Mouse (Mus musculus) spleen, adult 18-20 months (tissue): ENCODE data around the gene Olfr56.
"Not testable (repeated sequence)": the region's sequence is repeated elsewhere in the genome, so short reads cannot be mapped to it uniquely, and the experiment has no call there.

Experiments
- DNase-seq, 2 experiments: peaks; one replicate each; pipeline ENCODE4 v3.0.0; 2022; ENCODE audit warnings: mixed read lengths in 2 of 2

Gene Olfr56

DNA sequence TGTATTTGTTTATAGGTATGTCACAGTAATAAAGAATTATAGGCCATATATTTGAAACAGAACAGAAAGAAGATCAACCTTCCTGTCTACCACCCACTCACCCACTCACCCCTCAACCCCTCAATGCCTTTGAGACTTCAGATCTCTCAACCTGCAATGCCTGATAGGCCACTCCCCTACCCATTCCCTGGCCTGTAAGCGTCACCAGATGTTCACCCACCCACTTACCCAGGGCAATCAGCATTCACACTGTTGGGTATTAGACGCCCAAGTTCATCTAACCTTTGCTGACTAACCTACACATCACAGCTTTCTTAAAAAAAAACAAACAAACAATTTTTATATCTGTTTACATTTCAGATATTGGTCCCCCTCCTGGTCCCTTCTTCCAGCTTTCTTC, 83.2 kb downstream of the Olfr56 start:
- DNase-seq = peak in 1 of 2 experiments; percentile 1

DNA sequence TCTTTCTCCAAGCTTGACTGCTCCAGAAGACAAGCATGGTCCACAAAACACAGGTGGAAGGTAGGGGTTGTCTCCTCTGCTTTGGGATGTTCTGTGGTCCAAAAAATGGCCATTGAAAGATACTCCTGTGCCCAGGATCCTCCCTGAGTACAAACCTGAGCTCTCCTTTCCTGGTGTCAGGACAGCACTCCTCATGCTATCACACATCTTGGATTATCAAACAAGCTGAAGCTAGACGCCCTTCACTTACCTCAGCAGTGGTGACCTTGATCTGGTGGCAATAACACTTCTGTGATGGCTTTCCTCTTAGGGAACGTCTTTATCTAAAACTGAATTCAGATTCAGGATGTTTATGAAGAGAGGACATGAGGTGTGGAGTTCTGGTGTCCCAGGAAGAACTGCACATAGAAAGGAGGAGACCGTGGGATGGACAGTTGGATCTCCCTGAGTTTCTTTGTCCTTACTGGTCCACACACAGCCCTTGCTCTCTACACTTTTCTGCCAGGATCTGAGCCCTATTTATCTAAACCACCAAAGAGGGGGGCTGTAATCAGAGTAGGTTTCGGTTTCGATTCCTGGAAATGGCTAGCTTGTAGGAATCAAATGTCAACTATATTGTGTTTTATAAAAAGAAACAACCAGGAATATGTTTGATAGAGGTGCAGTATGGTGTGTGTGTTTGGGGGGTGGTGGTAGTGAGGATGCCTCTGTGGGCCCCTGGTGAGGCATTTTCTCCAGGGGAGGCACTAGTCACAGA, 85.2 kb downstream of the Olfr56 start, which contains the start of gene Tgtp2:
Gene Tgtp2, minus strand, starts transcription at position 494 of the 757 bp plus-strand sequence.
- not testable (repeated sequence) for DNase-seq

DNA sequence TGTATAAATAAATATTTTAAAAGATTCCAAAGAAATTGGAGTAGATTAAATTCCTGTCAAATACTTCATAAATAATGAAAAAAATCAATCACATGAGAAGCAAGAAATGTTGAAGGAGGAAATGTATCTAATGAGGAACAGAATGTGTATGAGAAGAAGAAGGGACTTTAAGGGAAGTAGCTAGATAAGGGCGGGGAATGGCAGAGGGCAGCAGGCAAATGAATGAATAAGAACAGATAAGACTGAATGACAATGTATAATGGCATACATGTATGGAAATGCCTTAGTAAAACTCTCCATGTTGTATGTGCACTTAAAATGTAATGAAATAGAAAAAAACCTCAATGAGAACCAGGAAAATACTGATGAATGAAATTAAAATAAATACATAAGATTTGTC, 89.7 kb downstream of the Olfr56 start:
- no peak for DNase-seq

DNA sequence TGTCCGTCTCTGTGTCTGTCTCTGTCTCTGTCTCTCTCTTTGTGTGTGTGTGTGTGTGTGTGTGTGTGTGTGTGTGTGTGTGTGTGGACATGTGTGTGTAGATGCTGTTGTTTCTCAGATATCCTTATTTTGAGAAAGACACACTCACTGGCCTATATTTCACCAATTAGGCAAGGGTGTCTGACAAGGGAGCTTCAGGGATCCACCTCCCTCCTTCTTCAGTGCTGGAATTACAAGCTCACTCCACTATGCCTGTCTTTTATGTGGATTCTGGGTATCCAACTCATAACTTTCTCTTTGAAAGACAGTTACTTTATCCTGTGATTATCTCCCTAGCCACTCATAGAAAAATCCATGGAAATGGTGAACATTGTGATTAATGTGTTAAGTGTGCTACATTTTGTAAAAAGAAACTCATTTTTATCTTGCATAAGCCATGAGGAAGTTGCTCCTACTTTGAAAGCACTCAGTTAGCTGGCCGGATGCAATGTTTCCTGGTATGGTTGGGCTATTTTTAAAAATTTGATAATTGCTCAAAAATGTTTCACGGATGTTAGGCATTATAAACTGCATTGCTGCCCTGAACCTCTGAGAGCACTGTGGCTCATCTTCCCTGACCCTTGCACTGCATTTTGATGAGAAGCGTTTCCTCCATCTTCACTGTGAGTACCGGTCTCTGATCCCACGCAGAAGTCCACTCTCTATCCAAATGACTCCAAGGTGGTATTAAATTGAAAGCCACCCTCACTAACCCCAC, 97.5 kb downstream of the Olfr56 start, which contains the start of gene Ifi47:
Gene Ifi47, plus strand, starts transcription at position 587 of the 757 bp plus-strand sequence.
- DNase-seq = not testable (repeated sequence)

DNA sequence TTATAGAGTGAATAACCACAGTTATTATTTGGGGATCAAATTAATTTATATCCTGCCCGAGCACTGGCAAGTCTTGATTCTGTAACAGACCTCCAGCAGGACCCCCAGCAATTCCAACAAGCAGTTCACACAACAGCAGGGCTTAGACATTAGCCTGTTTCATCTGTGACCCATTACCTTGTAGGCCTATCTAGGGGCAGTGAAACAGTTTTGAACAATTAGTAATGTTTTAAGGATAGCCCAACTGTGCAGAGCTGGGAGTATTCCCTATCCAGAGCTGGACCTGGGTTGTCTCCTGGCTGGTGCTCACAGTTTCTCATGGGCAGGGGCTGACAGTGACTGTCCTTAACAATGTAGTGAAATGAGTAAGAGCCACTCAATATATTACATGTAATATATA, 98.3 kb downstream of the Olfr56 start:
- DNase-seq = no peak

DNA sequence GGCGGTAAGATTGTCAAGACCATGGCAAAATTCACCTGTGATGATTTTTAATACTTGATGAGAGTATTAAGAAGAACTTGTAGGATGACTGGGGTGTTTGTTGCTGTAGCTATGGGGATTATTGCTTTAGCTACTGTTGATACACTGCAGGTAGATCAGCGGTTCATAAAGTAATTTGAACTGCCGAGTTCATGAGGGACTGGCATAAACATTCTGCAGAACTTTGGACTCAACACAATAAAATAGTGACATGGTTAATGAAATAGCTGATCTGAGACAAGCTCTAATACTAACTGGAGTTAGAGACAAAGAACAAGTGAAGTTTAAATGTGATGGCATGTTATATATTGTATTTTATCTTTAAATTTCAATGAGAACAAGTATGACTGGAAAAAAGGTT, 100.0 kb downstream of the Olfr56 start:
- no peak for DNase-seq

DNA sequence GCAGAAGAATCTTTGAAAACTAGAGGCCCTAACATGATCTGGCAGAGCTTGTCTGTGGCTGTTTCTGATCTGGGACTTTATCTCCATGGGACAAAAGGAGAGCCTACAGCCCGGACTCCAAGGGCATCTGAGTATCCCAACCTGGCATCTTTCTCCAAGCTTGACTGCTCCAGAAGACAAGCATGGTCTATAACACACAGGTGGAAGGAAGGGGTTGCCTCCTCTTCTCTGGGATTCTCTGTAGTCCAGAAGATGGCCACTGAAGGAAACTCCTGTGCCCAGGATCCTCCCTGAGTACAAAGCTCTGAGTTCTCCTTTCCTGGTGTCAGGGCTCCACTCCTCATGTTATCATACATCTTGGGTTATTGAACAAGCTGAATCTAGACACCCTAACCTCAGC, 101.9 kb downstream of the Olfr56 start:
- peak in 1 of 2 experiments; percentile 12 for DNase-seq

DNA sequence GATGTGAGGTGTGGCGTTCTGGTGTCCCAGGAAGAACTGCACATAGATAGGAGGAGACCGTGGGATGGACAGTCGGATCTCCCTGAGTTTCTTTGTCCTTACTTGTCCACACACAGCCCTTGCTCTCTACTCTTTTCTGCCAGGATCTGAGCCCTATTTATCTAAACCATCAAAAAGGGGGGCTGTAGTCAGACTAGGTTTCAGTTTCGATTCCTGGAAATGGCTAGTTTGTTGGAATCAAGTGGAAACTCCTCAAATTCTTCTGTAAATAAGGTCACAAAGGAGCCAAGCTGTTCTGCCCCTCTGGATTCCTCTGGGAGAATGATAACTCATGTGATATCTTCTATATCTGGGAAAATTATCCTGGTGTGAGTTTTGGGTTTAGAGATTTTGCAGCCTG, 102.7 kb downstream of the Olfr56 start:
- DNase-seq = peak in 1 of 2 experiments; percentile 3

DNA sequence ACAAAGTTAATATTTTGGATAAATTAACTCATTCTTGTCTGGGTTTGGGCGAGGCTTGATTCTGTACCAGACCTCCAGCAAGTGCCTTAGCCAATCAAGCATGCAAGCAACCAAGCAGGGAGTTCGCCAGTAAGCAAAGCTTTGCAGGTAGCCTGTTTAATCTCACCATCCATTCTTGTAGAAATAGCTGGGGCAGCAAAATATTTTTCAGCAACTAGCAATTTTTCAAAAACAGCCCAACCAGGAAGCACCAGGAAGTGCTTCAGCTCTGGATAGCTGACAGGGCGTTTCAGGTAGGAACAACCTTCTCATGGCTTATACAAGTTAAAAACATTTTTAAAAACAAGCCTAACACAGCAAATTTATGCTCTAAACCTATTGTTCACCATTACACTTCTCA, 103.2 kb downstream of the Olfr56 start:
- DNase-seq = peak in 1 of 2 experiments; percentile 2

DNA sequence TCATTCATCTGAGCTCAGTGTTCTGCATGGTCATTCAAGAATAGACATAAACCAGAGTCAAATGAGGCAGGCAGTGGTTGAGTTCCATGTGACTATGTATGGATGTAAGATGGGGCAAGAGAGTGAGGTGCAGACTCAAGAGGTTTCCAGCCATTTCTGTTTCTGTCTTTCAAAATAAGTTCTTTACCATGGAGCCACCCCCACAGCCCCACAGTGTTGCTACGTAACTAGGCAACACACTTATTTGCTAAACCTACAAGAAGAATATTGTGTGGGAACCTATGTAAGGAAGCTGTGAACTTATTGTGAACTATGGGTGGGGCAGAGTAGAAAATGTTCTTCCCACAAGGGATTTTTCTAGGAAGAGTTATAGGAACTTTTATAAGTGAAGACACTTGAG, 104.5 kb downstream of the Olfr56 start:
- no peak for DNase-seq

DNA sequence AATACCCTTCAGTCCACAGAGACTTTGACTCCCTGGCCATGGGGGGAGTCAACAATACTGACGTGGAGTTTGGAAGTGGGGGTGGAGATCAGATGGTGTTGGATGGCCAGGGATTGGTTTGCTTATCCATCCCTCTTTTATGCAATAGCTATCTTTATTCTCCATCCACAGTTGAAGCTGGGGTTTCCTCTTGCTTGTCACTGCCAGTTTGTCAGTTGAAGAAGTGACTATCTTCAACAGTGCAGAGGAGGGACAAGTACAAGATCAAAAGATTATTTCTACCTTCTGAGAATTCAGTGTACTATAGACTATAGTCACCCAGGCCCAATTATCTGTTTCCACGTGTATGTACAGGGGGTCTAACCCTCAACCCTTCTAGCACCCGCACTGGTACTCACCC, 105.1 kb downstream of the Olfr56 start:
- DNase-seq = no peak

DNA sequence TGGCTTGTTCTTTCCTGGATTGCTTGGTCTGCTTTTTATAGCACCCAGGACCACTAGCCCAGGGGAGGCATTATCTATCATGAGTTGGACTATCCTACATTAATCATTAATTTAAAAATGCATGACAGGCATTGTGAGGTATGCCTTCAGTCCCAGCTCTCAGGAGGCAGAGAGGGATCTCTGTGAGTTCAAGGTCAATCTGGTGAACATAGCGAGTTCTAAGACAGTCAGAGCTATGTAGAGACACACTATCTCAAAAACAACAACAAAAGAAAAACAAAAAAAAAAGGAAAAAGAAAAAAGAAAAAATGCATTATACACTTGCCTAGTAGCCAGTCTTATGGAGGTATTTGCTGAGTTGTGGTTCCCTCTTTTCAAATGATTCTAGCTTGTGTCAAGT, 105.7 kb downstream of the Olfr56 start:
- DNase-seq = no peak

DNA sequence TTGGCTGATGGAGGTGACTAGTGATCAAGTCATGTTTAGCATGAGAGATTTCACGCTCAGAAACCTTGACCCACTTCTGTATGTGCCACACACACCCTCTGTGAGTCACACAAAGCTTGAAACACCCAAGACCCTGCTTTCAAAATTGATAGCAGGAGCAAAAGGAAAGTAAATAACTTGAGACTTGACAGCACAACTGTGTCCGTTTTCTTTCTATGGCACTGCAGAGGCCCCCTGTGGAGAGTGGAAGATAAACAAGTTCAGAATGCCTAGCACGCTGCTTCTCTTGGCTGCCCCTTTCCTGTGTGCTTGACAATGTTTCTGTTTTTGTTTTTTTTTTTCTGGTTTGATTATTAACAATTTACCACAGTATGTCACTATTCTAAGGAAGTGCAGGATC, 106.2 kb downstream of the Olfr56 start:
- DNase-seq = peak in 1 of 2 experiments; percentile 30

DNA sequence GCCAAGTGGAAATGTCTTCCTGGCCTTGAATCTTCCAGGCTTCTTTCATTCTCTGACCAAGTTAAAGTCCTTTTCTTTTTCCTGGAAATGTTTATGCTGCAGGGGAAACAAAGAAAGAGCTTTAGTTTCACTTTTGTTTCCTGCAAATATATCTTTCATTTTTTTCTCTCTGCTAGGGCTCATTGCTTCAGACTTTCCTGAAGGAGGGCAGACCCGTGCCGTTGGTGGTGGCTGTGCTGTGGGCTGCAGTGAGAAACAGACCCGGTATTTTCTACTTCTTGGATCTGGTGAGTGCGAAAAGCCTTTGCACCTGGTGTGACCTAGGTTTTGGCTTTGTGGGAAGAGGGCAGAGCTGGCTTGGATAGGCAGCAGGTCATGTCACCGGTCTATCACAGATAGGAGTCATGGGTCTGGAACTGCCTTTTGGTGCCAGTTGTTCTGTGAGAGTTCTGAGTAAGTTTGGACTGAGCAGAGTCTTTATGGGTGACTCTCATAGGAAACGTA, 108.2 kb downstream of the Olfr56 start:
- DNase-seq = peak in 1 of 2 experiments; percentile 35

DNA sequence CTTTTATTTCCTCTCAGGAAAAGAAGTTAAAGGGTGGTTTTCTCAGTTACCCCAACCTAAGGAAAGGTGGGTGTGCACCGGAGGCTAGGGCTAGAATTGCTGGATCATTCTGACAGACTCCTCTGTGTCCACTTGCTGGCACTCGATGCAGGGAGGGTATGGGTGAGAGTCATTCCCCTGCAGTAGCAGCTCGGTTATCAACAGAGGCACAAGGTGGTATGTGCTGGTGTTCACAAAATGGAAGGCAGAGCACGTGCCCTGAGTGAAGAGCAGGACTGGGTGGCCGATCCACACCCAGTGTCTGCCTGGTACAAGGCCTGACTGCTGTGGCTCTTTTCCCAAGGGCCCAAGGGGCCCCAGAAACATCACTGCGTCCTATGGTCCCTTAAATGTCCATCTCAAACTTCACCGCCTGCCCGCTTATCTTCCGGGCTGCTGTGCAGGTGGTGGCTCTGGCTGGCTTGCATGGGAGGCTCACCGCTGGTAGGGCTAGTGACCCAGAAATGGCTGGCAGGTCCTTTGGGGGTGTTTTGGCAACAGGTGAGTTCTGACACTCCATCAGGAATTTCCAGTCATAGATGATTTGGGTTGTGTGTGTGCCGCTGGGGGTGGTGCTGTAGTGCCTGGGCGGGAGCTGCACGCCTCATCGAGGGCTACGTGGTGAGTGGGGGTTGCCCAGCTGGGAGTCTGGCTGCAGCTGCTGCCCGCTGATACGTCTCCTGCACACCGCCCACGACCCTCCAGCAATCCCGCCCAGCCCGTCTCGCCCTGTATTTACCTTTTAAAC, 109.3 kb downstream of the Olfr56 start:
- DNase-seq = peak; percentile 59 to 63

DNA sequence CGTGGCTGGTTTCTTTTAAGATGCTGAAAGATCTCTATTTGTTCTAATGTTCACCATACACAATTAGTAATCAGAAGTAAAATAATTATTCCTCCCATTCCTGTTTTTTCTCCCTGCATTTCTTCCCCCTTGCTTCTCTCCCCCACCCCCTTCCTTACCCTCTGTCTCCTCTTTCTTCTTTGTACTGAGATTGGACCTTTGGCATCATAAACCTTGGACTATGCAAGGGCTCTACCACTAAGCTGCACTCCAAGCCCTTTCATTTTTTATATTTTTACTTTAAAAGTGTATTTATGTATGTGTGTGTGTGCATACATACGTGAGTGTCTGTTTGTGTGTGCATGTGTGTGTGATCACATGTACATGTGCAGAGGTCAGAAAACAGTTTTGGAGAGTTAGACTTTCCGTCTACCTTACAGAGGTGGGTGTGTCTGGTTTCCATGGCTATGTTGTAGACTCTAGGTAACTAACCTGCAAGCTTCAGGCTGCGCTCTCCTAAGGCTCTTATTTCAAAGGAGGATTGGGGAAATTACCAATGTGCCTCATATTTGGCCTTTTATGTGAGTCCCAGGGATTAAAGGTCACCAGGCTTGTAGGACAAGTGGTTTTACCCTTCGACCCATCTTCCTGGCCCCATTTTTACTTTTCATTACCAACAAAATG, 110.4 kb downstream of the Olfr56 start:
- no peak for DNase-seq

DNA sequence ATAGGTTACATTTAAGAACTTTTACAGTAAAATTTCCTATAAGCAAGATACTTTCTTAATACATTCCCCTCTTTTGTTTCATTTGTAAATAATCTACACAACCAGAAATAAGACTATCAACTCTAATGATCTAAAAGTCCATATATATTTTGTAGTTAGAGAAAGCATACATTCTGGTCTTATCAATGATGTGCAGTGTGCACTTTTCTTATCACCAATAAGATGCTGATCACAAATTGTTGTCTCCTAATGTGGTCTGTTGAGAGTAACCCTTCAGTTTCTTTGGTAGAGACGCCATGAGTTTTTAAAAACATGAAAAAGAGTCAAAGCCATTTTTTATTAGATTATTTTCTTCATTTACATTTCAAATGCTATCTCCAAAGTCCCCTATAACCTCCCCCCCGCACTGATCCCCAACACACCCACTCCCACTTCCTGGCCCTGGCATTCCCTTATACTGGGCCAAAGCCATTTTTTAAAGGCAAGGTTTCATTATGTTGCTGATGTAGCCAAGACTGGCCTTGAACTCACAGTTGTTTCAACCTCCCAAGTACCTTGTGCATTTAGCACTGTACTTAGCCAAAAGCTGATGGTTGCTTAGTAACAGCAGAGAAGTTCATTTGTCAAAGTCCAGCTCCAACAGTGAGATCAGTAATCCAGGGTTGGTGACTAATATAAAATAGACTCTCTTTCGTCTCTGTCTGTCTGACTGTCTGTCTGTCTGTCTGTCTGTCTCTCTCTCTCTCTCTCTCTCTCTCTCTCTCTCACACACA, 111.2 kb downstream of the Olfr56 start:
- DNase-seq = no peak

DNA sequence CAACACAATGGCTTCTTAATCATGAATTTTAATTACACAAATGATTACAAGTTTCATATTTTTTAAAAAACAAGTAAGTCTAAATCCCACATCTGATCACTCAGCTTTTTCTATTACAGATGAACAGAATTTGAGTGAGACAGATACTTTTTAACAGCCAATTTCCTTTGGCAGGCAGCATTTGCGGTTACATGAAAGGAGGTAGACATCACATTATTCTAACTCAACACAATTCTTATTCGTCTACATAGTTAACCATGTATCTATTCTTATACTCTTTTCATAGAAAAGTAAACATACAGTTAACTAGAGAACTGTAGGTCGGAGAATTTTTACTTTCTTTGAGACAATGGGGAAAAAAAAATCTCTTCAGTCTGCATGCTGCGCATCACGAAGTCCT, 111.9 kb downstream of the Olfr56 start:
- no peak for DNase-seq

DNA sequence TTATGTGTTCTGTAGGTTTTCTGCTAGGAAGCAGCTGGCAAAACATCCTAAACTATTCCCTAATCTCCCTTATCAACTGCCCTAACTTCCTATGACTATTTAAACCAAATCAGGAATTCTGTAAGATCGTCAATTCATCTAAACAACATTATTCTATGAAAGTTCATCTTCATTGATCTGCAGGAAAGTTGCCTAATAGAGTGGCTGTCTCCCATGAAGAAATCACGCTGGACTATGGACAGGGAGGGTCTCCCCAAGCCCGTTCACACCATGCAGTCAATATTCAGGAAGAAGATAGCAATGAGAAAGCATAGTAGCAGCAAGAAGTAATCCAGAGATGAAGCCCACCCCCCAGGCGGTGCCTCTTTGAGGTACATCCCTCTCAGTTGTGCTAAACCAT, 112.5 kb downstream of the Olfr56 start:
- DNase-seq = no peak

DNA sequence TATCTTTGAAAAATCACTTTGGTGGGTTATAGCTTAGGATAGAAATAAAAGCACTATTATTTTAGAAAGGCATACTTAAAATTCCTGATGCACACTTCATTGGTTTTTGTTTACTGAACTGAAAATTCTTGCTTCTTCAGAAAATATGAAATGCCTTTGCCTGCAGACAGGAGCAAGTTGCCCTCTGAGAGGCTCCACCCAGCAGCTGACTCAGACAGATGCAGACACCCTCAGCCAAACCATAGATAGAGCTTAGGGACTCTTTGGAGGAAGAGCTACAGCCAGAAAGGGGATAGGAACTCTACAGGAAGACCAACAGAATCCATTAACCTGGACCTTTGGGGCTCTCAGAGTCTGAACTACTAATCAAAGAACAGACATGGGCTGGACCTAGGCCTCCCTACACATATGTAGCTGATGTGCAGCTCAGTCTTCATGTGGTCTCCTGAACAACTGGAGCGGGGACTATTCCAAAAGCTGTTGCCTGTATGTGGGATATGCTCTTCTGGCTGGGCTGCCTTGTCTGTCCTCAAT, 113.4 kb downstream of the Olfr56 start:
- DNase-seq = no peak

DNA sequence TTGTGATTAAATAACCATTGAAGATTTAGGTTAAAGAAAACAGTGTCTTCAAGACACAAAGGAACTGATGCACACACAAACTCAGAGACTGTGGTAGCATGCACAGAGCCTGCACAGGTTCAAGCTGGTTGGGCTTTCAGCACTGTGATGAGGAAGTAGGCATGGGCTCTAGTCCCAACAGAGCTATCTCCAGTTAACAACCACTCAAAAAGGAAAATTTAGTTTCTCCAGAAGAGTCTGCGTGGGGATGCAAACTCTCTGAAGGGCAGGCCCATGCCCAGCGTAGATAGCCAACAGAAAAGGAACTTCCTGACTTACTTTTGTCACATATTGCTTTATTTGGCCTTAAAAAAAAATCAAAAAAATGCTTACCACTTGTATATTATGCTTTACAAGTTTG, 114.1 kb downstream of the Olfr56 start:
- DNase-seq = no peak
